Mouse (Mus musculus): ENCODE measurements at regions not wholly inside any gene's neighbourhood (a gene's known extent, or its start where the extent isn't known, plus 50 kb on each side); places are given as distances from the start of the nearest gene placed in this dataset.

DNA sequence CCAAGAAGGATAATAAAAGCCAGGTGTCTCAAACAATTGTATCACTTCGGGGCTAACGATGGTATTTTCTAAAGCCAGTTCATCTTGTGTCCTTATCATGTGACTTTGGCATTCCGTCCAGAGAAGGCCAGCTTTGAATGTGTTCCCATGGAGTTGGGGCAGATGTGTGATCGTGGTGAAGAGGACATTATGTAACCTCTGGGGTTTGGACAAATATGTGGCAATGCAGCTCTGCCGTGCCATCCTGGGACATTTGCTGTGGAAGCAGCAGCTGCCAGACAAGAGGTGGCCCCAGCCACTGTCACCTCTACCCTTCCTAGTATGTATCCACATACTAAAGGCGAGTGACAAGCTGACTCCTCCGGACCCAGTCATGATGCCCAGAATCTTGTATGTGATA lies 60.8 kb upstream of the Prok2 start:
- Histone ChIP-seq H3K27ac (no peak overlapping the region), H3K4me1 (no peaks in the 10 kb centered on the region), H3K9me3 (replicated peaks) (no peaks in the 10 kb centered on the region), H3K4me3 (no peak overlapping the region), H3K27me3 (peaks cover 12% of the 10 kb centered on the region; the same call in 1 of the 2 replicates), H3K4me2 (replicated peaks) (no peak overlapping the region), H3K9ac (no peak overlapping the region), H3K36me3 (no peaks in the 10 kb centered on the region)
- no peak for ATAC-seq (ENCODE audit: low FRiP score)
- 91% methylated on average over 7 of the region's 7 CpGs for WGBS

DNA sequence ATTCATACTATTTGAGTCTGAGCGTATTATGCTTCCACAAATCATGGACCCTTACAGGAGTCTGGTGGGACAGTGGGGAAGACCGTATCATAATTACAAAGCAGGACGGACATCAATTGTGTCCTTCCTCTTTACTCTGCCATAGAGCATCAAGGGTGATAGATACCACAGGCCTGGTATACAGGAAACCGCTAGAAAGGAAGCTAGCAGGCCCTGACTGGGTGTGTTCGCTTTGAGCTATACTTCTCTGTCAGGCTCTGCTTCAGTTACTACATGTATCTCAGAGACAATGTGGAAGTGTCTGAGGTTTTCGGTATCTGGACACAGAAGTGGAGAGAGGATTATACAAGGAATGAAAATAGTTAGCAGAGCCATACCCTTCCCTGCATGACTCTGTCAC lies 59.0 kb upstream of the Prok2 start:
- Histone ChIP-seq H3K4me2 (replicated peaks) (no peak overlapping the region), H3K36me3 (no peaks in the 10 kb centered on the region), H3K9me3 (replicated peaks) (no peaks in the 10 kb centered on the region), H3K27ac (no peak overlapping the region), H3K4me3 (no peak overlapping the region), H3K27me3 (peaks cover 13% of the 10 kb centered on the region; the same call in 1 of the 2 replicates), H3K9ac (no peak overlapping the region), H3K4me1 (no peaks in the 10 kb centered on the region)
- 91% methylated on average over 6 of the region's 6 CpGs for WGBS
- ATAC-seq (ENCODE audit: low FRiP score) = no peak

DNA sequence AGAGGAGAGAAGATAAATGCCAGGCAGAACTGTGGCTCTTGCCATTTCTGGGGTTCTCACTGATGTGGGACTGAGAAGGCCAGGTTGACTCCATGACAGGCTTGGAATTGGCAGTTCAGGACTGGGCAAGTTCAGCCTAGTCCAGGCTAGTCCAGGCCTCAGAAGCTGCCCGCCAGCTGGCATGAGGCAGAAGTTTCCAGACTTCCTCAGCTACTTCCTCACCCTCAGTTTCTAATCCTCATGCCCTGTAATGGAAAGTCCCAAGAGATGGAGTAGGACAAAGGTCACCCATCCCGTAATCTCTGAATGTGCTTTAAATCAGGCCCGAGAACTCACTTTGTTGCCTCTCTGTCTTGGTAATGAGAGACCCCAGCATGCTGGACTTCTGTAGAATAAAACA lies 58.6 kb upstream of the Prok2 start:
- Histone ChIP-seq H3K36me3 (no peaks in the 10 kb centered on the region), H3K4me3 (no peak overlapping the region), H3K4me1 (no peaks in the 10 kb centered on the region), H3K9me3 (replicated peaks) (no peaks in the 10 kb centered on the region), H3K27ac (no peak overlapping the region), H3K27me3 (peaks cover 13% of the 10 kb centered on the region; the same call in 1 of the 2 replicates), H3K4me2 (replicated peaks) (no peak overlapping the region), H3K9ac (no peak overlapping the region)
- 92% methylated on average over 3 of the region's 3 CpGs for WGBS
- ATAC-seq (ENCODE audit: low FRiP score) = no peak

DNA sequence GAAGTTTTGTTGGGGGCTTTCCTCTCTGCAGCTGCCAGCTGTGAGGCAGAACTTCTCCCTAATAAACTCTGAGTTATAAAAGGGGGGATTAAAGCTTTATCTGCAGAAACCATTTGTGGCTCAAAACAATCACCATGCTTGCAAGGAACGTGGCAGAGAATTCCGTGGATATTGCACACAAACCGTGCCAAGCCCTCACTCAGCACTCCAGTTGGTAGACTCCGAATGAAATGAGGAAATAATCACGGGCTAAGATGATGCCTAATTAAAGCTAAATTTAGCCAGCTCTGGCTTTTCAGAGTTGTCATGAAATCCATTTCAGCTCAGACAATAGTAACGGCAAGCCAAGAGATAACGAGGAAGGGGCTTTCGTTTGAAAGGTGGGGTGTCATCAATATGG lies 58.1 kb upstream of the Prok2 start:
- Histone ChIP-seq H3K4me3 (no peak overlapping the region), H3K9me3 (replicated peaks) (no peaks in the 10 kb centered on the region), H3K27me3 (peaks cover 13% of the 10 kb centered on the region; the same call in 1 of the 2 replicates), H3K36me3 (no peaks in the 10 kb centered on the region), H3K9ac (no peak overlapping the region), H3K27ac (no peak overlapping the region), H3K4me2 (replicated peaks) (no peak overlapping the region), H3K4me1 (no peaks in the 10 kb centered on the region)
- no peak for ATAC-seq (ENCODE audit: low FRiP score)
- 81% methylated on average over 8 of the region's 8 CpGs for WGBS

DNA sequence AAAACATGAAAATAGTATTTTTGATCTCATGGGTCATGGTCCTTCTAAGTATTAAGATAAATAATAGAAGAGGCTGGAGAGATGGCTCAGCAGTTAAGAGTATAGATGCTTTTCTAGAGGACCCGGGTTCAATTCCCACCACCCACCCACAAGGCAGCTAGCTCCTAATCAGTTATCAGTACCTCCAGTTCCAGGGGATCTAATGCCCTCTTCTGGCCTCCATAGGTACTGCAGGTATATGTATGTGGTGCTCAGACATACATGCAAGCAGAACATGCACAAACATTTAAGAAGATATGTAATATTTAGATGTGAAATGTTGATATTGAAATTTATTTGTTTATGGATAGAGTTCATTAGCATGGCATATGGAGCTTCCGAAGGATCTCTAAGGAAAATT lies 56.8 kb upstream of the Prok2 start:
- H3K27me3 ChIP-seq = peaks cover 12% of the 10 kb centered on the region; the same call in 1 of the 2 replicates
- no peak overlapping the region for H3K4me3 ChIP-seq
- H3K9ac ChIP-seq = no peak overlapping the region
- no peaks in the 10 kb centered on the region for H3K9me3 ChIP-seq (replicated peaks)
- no peak for ATAC-seq (ENCODE audit: low FRiP score)
- no peaks in the 10 kb centered on the region for H3K36me3 ChIP-seq
- H3K4me1 ChIP-seq = no peaks in the 10 kb centered on the region
- H3K4me2 ChIP-seq (replicated peaks) = no peak overlapping the region
- H3K27ac ChIP-seq = no peak overlapping the region
- 81% methylated on average over 2 of the region's 2 CpGs for WGBS

Data from hindbrain, embryonic 12.5 days (tissue).